Mouse (Mus musculus) lung, embryonic 14.5 days (tissue): ENCODE measurements around the gene Rbbp6. TPM values are rescaled to one million over a fixed set of nuclear protein-coding genes. Genes with fewer than 3 reads are reported as not detected.

Experiments used
- ATAC-seq: fragments of 200-750 bp; cut with Nextera tagmentation; 2 replicates; pipeline ENCODE4 v1.8.0; 2017; ENCODE audit warnings: mild to moderate bottlenecking, moderate TSS enrichment, moderate library complexity; ENCODE audit not compliant: insufficient read depth
- DNase-seq: peaks from one replicate; pipeline ENCODE4 v3.0.0-alpha.2; 2015
- H3K27ac ChIP-seq: fragments of 300-500 bp; sonication (generic); 2 replicates; pipeline ENCODE4 v1.5.1; 2014; ENCODE audit warnings: low read depth, mild to moderate bottlenecking, moderate library complexity
- H3K27me3 ChIP-seq: fragments of 300-500 bp; sonication (generic); 2 replicates; pipeline ENCODE4 v1.6.1; 2014; ENCODE audit warnings: low read length, control low read depth; ENCODE audit not compliant: insufficient read depth
- H3K36me3 ChIP-seq: fragments of 300-500 bp; sonication (generic); 2 replicates; pipeline ENCODE4 v1.6.1; 2014; ENCODE audit warnings: control low read depth; ENCODE audit not compliant: insufficient read depth
- H3K4me1 ChIP-seq: fragments of 300-500 bp; sonication (generic); 2 replicates; pipeline ENCODE4 v1.6.1; 2014; ENCODE audit warnings: antibody characterized with exemption, control low read depth; ENCODE audit not compliant: insufficient read depth
- H3K4me2 ChIP-seq: fragments of 300-500 bp; sonication (generic); 2 replicates; pipeline ENCODE4 v1.6.1; 2014; ENCODE audit warnings: mild to moderate bottlenecking
- H3K4me3 ChIP-seq: fragments of 300-500 bp; sonication (generic); 2 replicates; pipeline ENCODE4 v1.5.1; 2014; ENCODE audit warnings: low read depth, low read length
- H3K9ac ChIP-seq: fragments of 300-500 bp; sonication (generic); 2 replicates; pipeline ENCODE4 v1.6.1; 2014
- H3K9me3 ChIP-seq: fragments of 300-500 bp; sonication (generic); 2 replicates; pipeline ENCODE4 v1.6.1; 2016; ENCODE audit warnings: low read depth, low read length, control low read depth
- CTCF ChIP-seq: IDR thresholded peaks from 2 replicates; pipeline ENCODE4 v1.5.1; 2016; ENCODE audit warnings: antibody characterized with exemption, low read depth
- WGBS: fragments of 180-500 bp; shearing (Covaris S2); extraction: QIAGEN DNeasy Blood & Tissue Kit; methylation state at CpG from one replicate; pipeline ENCODE4 v1.1.7; 2014; 5-methylcytosine and 5-hydroxymethylcytosine counted together
- polyA plus RNA-seq: library from polyadenylated mRNA; unstranded; fragments of >200 nt; fragmentation: Nextera tagmentation; extraction: Ambion mirVana; gene quantifications from 2 replicates; pipeline ENCODE4 v1.2.1, GENCODE M21; 2014

The Rbbp6 gene
- polyA plus RNA-seq, 1 experiment from 2014 or later, result 33.2 TPM

- Histone ChIP-seq H3K9ac (no peak overlapping the region), H3K9me3 (no peaks in the 10 kb centered on the region), H3K36me3 (no peaks in the 10 kb centered on the region), H3K4me1 (no peaks in the 10 kb centered on the region), H3K4me3 (no peak overlapping the region), H3K27ac (no peak overlapping the region), H3K4me2 (no peak overlapping the region), H3K27me3 (no peaks in the 10 kb centered on the region)
- TF ChIP-seq CTCF, result no peak
- WGBS, result 61% methylated on average over 6 of the region's 6 CpGs
- ATAC-seq, result no peak
- DNase-seq, result no peak
These were observed 13.4 kb upstream of the Rbbp6 start for GRCm38 (mm10) chr7:122952066-122952465.

GRCm38 (mm10) chr7:122954451-122955225 is 10.8 kb upstream of the Rbbp6 start:
- no peak overlapping the region for H3K4me2 ChIP-seq
- H3K9me3 ChIP-seq, result no peaks in the 10 kb centered on the region
- no peak for TF ChIP-seq CTCF
- H3K4me3 ChIP-seq, result no peak overlapping the region
- ATAC-seq (peak; percentile 5; the same call in 1 of the 2 replicates), DNase-seq (no peak)
- no peaks in the 10 kb centered on the region for H3K27me3 ChIP-seq
- WGBS, result 81% methylated on average over 11 of the region's 11 CpGs
- no peaks in the 10 kb centered on the region for H3K36me3 ChIP-seq
- no peak overlapping the region for H3K9ac ChIP-seq
- no peaks in the 10 kb centered on the region for H3K4me1 ChIP-seq
- H3K27ac ChIP-seq, result no peak overlapping the region

GRCm38 (mm10) chr7:122955226-122955955 is 10.1 kb upstream of the Rbbp6 start:
- H3K4me3 ChIP-seq, result no peak overlapping the region
- WGBS, result 60% methylated on average over 8 of the region's 8 CpGs
- no peaks in the 10 kb centered on the region for H3K4me1 ChIP-seq
- DNase-seq (peak; percentile 87), ATAC-seq (peak; percentile 94)
- TF ChIP-seq CTCF, result no peak
- no peaks in the 10 kb centered on the region for H3K9me3 ChIP-seq
- no peak overlapping the region for H3K9ac ChIP-seq
- no peaks in the 10 kb centered on the region for H3K36me3 ChIP-seq
- 0 out of 2 replicates have a peak overlapping the region, but pooled peaks have one; percentile 12 for H3K4me2 ChIP-seq
- H3K27ac ChIP-seq, result peak overlapping the region; percentile 46
- no peaks in the 10 kb centered on the region for H3K27me3 ChIP-seq

- H3K4me2 ChIP-seq, result peak overlapping the region; percentile 93
- H3K27ac ChIP-seq, result no peak overlapping the region
- no peak for TF ChIP-seq CTCF
- H3K4me3 ChIP-seq, result peak overlapping the region; percentile 99; the same call in 1 of the 2 replicates
- H3K9ac ChIP-seq, result no peak overlapping the region
- peak; percentile 43 for DNase-seq
- no peak for ATAC-seq
- 48% methylated on average over 4 of the region's 4 CpGs for WGBS
- H3K36me3 ChIP-seq, result peaks cover 18% of the 10 kb centered on the region; the same call in 1 of the 2 replicates
- peaks cover 12% of the 10 kb centered on the region; the same call in 1 of the 2 replicates for H3K4me1 ChIP-seq
- H3K9me3 ChIP-seq, result no peaks in the 10 kb centered on the region
- no peaks in the 10 kb centered on the region for H3K27me3 ChIP-seq
These were observed 3.3 kb downstream of the Rbbp6 start for GRCm38 (mm10) chr7:122968751-122969150.

- WGBS, result under 1% methylated on average over 62 of the region's 62 CpGs
- Histone ChIP-seq H3K27me3 (no peaks in the 10 kb centered on the region), H3K9ac (peak overlapping the region; percentile 100), H3K27ac (peak overlapping the region; percentile 93), H3K4me2 (peak overlapping the region; percentile 93), H3K4me1 (peaks cover 12% of the 10 kb centered on the region; the same call in 1 of the 2 replicates), H3K4me3 (peak overlapping the region; percentile 99), H3K9me3 (no peaks in the 10 kb centered on the region), H3K36me3 (peaks cover 24% of the 10 kb centered on the region)
- ATAC-seq (peak; percentile 98), DNase-seq (peak; percentile 96)
- TF ChIP-seq CTCF, result no peak
These were observed 3.9 kb downstream of the Rbbp6 start for GRCm38 (mm10) chr7:122969231-122970032.

- H3K4me3 ChIP-seq, result peak overlapping the region; percentile 99
- H3K9ac ChIP-seq, result peak overlapping the region; percentile 100
- no peaks in the 10 kb centered on the region for H3K27me3 ChIP-seq
- no peaks in the 10 kb centered on the region for H3K9me3 ChIP-seq
- H3K4me1 ChIP-seq, result peaks cover 12% of the 10 kb centered on the region; the same call in 1 of the 2 replicates
- TF ChIP-seq CTCF, result no peak
- peak overlapping the region; percentile 93 for H3K27ac ChIP-seq
- peak; percentile 55 for DNase-seq
- H3K36me3 ChIP-seq, result peaks cover 27% of the 10 kb centered on the region
- under 1% methylated on average over 69 of the region's 69 CpGs for WGBS
- peak overlapping the region; percentile 93 for H3K4me2 ChIP-seq
- ATAC-seq, result peak; percentile 67
These were observed 4.8 kb downstream of the Rbbp6 start for GRCm38 (mm10) chr7:122970119-122970781.
